Mouse (Mus musculus) layer of hippocampus, adult 18-20 months (tissue): ENCODE measurements around the gene Pycr1. TPM values are rescaled to one million over a fixed set of nuclear protein-coding genes. Genes with fewer than 3 reads are reported as not detected.
A peak's percentile ranks its signal among the peaks of the same experiment; 100 is the strongest.

ENCODE experiments used
- DNase-seq, 2 experiments: peaks; one replicate each; pipeline ENCODE4 v3.0.0; 2022; ENCODE audit warnings: low spot score in 2 of 2
- total RNA-seq, 2 experiments: library from RNA; stranded (reverse); gene quantifications; 2 replicates each; pipeline ENCODE4 v1.2.3; 2021

The Pycr1 gene
- total RNA-seq, 2 experiments from 2014 or later, result 0.81 to 2.0 TPM

DNA sequence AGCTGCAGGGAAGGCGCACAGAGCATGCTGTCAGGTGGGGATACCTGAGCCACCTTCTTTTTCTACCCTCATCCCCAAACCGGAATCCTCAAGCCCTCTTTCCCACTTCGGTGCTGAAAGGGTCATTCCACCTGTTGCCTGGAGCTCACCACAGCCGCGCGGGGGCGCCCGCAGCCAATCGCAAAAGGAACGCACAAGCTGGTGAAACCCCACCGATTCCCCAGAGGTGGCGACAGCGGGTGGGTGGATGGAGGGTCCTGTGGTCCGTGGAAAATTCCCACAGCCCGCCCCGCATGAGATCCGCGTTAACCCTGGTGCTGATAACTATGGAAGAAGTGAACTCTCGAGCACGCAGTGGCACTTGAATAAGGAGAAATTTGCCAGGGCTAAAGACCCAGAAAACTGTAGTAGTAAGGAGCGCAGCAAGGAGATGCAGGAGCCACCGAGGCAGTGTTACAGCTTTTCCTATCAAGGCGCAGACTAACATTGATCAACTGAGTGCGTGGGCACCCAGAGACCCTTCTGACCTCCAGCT lies 15.4 kb upstream of the Pycr1 start:
- DNase-seq, result peak; percentile 43 to 78

DNA sequence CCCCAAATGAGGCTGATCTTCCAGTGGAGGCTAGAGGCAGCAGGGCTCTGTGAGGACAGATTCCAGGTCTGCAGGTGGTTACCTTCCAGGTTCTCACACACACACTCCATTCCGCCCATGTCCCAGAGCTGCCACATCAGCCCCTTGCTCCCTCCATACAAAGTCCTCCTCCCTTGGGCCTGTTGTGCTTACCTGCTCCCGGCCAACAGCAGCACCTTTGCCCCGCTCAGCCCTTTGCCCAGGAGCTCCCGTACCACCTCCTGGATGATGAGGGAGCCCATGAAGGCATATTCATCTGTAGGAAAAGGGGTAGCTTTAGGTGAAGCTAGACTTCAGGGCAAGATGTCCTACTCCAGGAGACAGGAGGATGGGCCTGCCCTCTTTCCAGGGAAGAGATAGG lies 13.7 kb upstream of the Pycr1 start:
- no peak for DNase-seq

DNA sequence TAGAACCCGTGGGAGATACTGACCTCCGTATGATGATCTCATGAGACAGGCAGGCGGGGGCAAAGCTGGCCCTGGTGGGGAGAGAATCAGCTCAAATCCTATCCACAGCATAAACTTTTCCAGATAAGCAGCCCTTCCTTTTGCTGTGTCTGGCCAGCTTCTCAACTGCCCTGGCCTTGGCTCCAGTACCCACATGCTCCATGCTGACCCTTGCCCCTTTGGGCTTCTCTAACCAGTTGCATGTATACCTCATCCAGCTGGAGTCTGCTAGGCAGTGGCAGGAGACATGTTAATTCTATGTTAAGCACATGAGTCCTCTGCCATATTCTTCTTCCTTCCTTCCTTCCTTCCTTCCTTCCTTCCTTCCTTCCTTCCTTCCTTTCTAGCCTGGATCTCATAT lies 11.2 kb upstream of the Pycr1 start:
- DNase-seq, result no peak

DNA sequence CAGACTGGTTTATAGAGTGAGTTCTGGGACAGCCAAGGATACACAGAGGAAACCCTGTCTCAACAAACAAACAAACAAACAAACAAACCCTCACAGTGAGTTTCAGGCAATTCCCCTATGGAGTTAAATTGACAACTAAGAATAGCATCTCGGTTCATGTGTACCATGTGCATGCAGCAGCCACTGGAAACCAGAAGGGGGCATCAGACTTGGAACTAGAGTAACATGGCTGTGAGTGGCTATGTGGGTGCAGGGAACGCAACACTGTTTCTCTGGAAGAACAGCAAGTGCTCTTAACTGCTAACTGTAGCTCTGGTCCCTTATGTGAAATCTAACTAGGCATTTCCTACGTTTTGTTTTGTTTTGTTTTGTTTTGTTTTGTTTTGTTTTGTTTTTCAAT lies 8.3 kb upstream of the Pycr1 start:
- no peak for DNase-seq

DNA sequence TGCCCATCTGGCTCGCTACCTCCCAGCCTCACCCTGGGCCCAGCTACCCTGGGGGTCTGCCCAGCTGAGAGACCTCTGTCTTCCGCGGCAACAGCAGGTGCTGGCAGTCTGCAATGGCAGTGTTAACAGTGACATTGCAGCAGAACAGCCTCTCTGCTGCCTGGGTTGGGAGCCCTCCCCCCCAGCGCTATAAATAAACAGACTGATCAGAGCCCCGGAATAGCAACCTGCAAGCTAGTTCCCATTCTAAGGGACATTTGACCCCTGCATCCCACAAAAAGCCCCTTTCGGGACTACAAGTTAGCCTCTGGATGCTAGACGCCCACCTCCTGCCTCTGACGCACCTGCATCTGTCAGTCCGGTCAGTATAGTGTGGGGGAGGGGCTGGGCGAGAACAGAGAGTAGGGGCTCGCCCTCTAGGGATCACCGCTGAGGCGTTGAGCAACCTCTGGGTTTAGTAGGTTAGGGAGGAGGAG lies 4.5 kb upstream of the Pycr1 start, which contains the start of gene Myadml2:
Gene Myadml2, minus strand, starts transcription at position 158 of the 476 bp plus-strand sequence.
- peak in 1 of 2 experiments; percentile 65 for DNase-seq

DNA sequence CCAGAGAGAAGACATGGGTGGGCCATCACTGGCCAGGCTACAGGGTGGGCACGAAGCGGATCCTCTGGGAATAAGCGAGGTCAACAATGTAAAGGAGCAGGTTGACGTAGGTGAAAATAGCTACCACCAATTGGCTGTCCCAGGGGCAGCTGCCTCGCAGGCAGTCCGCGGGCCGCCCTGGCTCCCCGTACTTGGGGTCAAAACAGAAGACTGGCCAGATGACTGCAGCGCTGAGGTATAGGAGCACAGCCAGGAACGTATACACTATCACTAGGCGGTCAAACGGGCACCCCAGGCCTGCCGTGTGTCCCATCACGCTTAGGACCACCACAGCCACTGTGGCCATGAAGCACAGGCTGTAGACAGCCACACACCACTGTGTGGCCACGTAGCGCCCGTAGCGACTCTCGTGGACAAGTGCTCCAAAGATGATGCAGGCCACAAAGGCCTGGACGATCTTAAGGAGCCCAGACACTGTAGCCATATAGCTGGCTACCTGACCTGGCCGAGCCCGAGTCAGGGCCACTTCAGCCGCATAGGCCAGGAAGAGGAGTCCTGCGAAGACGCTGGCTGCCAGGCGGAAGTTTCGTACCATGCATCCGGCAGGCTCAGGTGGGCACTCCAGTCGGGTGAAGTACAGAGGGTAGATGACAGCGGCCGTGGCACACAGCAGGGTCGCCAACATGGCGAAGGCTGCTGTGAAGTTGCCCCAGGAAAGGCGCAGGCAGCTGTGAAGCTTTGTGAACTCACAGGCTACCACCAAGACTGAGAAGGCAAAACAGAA lies 3.7 kb upstream of the Pycr1 start:
- DNase-seq, result no peak

DNA sequence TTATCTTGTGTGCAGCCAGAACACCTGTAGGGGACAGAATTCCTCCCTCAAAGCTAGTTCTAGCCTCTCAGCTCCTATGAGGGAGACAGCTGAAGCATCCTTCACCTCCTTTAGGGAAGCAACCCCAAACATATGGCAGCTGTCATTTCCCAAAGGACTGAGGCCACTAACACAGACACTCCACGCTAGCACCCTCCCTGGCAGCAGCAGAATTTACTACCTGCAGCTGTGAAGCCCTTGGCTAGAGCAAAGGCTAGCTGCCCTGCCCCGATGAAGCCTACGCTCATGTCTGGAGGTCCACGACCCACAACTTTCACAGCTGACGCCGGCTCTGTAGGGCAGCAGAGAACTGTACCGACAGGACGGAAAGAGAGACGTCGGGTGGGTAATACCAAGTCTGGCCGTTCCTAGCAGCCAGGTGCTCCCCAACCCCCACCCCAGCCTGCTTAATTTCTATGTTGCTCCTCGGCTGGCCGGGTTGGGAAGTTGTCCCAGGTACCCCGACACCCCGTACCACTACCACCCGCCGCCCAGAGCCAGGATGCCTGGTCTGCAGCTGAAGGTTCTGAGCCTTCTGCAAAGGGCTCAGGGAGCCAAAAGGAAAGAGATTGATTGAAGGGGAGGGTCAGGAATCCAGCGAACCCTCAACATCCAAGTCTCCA lies 499 bp downstream of the Pycr1 start:
- no peak for DNase-seq

DNA sequence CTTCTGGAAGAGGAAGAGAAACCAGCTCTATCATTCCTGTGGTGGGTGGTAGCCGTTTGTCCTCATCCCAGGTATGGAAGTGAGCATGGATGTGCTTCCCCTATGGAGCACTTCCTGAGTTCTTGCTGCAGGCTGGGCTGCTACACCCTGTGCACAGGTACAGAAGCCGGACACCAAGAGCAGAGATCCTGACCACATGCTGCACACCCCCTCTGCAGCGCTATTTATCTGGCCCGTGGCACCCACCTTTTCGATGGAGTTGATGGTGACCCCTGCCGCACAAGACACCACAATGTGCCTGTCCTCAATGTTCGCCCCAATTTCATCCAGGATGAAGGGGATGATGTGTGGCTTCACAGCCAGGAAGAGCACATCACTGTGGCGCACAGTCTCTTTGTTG lies 1.7 kb downstream of the Pycr1 start:
- DNase-seq, result no peak

DNA sequence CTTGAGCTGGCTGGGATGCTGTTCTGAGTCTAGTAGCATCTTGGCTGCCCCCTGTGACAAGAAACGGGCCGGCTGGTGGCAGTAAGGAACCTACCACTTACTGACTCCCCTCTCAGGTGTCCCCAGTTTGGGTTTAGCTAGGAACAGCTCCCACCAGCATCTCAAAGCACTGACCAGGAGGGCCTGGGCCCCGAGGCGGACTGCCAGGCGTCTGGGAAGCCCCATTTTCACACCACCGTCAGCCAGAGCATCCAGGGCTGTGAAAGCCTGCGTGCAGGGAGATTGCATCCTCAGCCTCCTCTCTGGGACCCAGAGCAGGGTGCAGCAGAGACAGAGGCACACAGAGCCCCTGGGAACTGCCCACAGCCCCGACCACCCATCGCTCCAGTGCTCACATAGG lies 2.3 kb downstream of the Pycr1 start:
- no peak for DNase-seq

DNA sequence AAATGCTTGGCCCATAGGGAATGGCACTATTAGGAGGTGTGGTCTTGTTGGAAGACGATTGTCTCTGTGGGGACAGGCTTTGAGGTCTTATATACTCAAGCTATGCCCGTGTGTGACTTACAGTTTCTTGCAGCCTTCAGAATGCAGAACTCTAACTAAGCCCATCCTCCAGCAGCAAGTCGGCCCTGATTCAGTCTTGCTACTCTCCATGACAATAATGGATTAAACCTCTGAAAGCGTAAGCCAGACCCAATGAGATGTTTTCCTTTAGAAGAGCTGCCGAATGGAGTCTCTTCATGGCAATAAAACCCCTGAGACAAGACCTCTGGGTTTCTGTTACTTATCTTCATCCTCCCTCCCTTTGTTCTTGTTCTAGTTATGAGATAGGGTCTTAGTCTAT lies 8.8 kb downstream of the Pycr1 start:
- no peak for DNase-seq

DNA sequence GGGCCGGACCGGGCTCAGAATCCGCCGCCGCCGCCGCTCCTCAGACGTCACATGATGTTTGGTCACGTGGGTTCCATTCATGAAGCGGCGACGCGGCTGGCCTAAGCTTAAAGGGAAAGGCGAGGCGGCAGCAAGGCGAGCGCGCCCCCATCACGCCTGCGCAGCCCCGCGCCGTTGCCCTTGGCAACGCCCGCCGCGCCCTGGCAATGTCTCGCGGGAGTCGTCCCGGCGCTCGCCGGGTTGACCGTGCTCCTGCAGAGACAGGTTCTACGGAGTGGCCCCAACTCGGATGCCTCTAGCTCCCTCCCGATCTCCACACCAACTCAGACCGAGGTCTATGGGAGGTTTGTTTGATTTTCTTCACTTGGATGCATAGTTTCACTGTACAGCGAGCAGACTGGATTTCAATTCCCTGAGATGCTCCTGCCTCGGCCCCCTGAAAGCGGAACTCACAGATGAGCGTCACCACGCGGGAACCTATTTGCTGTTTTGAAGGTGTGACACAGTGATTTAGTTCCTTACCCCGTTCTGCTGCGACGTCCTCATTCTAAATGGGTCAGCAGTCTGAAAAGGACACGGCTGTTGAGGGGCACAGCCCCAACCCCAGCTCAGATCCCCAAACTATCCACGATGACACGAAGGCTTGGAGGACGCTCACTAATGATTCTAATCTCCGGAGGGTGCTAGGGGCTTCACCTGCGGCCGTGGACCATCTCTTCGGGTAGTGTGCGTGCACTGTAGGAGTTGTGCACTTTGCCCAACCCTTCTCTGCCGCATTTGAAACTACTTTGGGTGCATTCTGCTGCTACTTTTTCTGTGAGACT lies 9.8 kb downstream of the Pycr1 start, which contains the start of gene Mafg:
Gene Mafg, minus strand, starts transcription at position 81 of the 824 bp plus-strand sequence.
- DNase-seq, result peak; percentile 89 to 96

DNA sequence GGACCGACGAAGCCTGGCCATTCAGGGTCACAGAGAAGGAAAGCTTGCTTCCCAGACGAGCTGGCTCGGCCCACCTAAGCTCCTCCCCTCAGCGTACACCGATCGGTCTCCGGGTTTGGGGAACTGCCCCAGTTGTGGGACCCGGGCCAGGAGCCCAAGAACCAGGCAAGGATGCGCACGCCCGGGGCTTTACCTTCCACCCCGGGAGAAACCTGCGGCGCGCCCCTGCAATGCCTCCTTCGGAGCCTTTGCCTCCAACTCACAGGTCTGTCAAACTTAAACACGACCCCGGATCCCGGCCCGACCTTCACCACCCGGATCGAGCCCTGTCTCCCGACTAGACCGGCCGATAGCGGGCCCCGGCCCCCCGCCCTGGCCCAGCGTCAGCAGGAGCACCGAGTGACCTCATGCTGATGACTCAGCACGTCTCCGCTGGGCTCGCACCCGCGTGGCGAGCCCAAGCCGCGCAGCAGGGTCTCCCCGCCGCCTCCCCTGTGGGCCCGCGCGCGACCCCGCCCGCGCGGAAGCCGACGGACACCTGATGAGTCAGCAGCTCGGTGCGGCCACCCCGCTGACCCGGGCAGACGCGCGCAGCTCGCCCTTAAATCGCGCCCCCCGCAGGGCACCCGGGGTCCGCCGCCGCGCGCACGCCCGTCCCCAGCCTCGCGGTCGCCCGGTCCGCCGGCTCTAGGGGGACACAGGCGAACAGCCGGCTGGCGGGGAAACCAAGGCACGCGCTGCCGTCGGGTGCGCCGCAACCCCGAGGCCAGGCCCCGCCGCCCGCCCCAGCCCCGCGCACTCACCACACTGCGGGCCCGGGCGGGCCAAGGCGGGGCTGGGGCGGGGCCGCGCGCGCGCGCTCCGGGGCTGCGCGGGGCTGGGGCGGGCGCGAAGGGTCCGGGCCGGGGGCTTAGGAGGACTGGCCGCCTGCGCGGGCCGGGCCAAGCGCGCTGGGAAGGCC lies 10.7 kb downstream of the Pycr1 start:
- peak in 1 of 2 experiments; percentile 50 for DNase-seq

DNA sequence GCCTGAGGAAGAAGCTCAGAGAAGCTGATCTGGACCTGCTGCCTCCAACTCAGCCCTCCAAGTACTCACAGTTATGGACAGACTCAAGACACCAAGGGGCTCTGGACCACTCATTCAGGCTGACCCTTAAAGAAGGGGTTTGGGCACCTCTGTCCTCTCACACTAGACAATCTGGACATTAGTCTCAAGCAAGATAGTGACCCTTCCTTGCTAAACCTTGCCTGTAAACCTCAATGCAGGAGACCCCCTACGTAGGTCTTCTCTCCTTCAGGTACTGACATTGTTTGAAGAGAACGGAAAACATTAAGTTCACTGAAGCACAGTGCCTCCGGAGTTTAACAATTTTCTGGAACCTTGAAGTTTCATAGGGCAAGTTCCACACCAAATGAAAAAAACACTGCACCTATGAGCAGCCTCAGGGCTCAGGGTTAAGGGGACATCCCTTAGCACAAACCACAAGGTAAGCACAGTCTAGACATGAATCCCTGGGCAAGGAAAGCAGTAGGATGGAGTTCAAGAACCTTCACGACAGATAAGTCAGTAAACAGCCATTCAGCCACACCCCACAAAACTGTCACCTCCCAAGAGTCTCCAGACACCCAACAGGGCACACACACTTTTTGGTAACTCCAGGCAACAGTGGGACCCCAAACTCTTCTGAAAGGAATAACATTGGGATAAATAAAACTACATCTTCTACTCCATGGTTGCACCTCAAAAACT lies 11.7 kb downstream of the Pycr1 start:
- DNase-seq, result no peak

DNA sequence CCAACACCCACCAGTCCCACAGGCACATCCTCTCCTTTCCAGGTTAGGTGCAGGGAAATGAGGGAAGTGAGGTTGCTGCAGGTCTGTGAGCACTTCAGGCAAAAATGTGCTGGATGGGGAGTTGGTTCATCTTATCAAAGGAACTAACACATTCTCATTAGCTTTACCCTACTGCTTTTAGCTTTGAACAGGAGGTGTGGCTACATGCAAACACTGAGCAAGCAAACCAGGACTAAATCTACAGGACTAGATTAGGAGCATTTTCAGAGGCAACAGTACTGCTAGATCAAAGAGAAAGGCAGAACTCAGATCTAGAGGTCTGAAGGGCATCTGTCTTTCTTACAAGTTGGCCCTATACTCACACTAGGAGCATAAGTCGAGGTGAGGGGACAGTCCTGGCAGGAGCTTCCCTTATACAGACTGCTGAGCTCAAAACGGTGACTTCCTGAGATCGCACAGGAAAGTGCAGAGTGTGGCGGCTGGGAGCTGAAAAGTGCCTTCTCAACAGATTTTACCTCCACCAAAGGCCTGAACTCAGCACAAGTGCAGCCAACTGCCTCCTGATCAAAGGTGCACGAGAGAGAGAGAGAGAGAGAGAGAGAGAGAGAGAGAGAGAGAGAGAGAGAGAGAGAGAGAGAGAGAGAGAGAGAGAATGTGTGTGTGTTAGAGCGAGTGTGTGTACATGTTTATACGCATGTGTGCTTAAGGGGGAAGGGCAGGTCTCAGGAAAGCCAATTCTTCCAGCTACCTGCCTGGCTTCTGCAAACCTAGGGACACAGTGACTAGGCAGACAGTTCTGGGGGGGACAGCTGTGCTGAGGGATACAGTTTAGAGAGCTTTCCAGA lies 12.5 kb downstream of the Pycr1 start:
- DNase-seq, result no peak

DNA sequence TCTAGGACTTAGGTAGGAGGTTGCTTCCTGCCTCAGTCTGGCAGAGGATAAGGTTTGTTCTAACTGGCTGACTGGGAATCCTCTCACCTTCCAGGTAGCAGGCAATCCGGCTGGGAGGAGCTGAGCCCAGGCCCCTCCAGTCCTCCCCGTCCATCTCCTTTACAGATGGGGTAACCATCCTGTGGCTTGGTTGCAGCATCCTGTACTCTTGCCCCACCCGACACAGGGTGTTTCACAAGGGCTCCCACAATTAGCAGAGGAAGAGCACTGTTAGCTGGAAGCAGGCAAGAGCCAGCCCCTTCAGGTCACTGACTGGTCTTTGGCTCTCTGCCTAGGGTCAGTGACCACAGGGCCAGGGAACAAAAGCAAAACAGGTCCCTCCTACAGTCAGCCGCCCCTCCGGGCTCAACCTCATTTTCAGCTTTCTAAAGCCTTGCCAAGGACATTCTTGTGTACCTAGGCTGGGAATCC lies 13.1 kb downstream of the Pycr1 start:
- DNase-seq, result no peak

DNA sequence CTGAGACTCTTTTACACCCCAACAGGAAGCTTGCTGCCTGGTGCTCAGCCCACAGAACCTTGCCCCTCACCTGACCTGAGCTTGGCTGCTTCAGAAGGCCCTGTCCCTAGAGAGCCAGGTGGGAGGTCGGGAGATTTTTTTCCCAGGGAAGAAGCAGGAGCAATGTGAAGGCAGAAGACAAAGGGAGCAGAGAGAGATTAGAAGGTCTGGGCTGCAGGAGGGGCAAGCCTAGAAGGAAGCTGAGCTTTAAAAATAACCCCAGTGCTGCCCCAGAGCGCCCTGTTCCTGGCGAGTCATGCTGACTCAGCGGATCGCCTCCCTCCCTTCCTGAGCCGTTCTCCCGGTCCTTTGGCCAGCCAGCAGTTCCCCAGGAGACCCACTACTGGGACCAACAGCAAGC lies 13.7 kb downstream of the Pycr1 start:
- no peak for DNase-seq

DNA sequence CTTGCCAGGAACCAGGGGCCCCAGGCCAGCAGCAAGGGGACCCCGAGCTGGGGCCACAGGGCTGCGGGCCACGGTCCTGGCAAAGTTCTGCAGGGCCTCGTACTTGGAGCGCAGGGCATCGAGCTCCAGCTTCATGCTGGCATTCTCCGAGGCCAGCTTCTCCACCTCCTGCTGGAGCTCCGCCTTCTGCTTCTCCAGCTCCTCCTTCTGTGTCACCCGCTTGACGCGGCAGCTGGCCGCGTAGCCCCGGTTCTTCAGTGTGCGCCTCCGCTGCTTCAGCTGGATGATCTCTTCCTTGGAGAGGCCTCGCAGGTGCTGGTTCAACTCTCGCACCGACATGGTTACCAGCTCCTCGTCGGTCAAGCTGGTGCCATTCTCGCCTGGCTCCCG lies 14.2 kb downstream of the Pycr1 start:
- peak in 1 of 2 experiments; percentile 41 for DNase-seq

DNA sequence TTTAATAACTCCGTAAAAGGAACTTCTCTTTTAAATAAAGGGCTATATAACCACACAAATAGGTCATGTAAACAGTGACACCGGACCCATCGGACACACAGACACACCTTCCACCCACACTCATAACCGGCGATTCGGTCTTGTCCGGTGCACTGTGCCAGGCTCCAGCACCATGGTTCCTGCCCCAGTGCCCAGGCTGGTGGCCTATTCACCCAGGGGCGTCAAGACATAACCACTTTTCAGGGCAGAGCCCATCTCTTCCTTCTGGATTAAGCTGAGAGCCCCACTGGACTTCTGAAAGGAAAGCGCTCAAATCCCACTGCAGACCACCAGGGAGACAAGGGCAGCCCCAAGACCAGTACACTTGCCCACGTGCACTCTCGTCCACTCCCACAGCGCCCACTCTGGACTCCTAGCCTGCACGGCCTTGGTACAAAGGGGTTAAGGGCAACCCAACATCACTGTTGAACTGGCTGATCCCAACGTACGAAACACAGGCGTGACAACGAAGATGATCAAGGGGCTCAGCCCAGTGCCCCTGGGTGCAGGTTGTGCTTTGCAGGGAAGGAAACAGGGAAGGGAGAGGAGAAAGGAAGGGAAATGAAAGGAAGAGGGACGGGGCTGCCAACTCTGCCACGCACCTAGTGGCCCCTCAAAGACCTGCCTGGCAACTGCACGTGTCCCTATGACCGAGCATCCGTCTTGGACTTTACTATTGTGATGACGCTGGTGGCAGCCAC lies 14.8 kb downstream of the Pycr1 start:
- no peak for DNase-seq
